Mouse (Mus musculus) heart, postnatal 0 days (tissue): ENCODE measurements around the gene Pakap. TPM values are rescaled to one million over a fixed set of nuclear protein-coding genes. Genes with fewer than 3 reads are reported as not detected.

Source experiments
- ATAC-seq: fragments of 200-750 bp; cut with Nextera tagmentation; 2 replicates; pipeline ENCODE4 v1.8.0; 2017; ENCODE audit warnings: low read depth, moderate number of reproducible peaks, moderate library complexity; ENCODE audit not compliant: insufficient read depth
- DNase-seq: peaks from one replicate; pipeline ENCODE4 v3.0.0-alpha.2; 2016; ENCODE audit warnings: low spot score
- H3K27ac ChIP-seq: fragments of 300-500 bp; sonication (generic); 2 replicates; pipeline ENCODE4 v1.5.1; 2014; ENCODE audit warnings: low read depth, mild to moderate bottlenecking
- H3K27me3 ChIP-seq: fragments of 300-500 bp; sonication (generic); 2 replicates; pipeline ENCODE4 v1.6.1; 2014; ENCODE audit warnings: low read length, mixed read lengths; ENCODE audit not compliant: control insufficient read depth, insufficient read depth
- H3K36me3 ChIP-seq: fragments of 300-500 bp; sonication (generic); replicated peaks from 2 replicates; pipeline ENCODE4 v1.6.1; 2014; ENCODE audit warnings: low read length, mixed read lengths; ENCODE audit not compliant: control insufficient read depth, insufficient read depth
- H3K4me1 ChIP-seq: fragments of 300-500 bp; sonication (generic); 2 replicates; pipeline ENCODE4 v1.6.1; 2014; ENCODE audit warnings: antibody characterized with exemption; ENCODE audit not compliant: control insufficient read depth, insufficient read depth
- H3K4me2 ChIP-seq: fragments of 300-500 bp; sonication (generic); 2 replicates; pipeline ENCODE4 v1.6.1; 2014; ENCODE audit warnings: low read depth, mild to moderate bottlenecking, low read length, moderate library complexity
- H3K4me3 ChIP-seq: fragments of 300-500 bp; sonication (generic); 2 replicates; pipeline ENCODE4 v1.5.1; 2014; ENCODE audit warnings: low read depth, low read length
- H3K9ac ChIP-seq: fragments of 300-500 bp; sonication (generic); replicated peaks from 2 replicates; pipeline ENCODE4 v1.6.1; 2014; ENCODE audit warnings: low read depth, low read length, mixed read lengths
- H3K9me3 ChIP-seq: fragments of 300-500 bp; sonication (generic); replicated peaks from 2 replicates; pipeline ENCODE4 v1.6.1; 2016; ENCODE audit warnings: low read length; ENCODE audit not compliant: control insufficient read depth
- CTCF ChIP-seq: IDR thresholded peaks from 2 replicates; pipeline ENCODE4 v1.5.1; 2016; ENCODE audit warnings: antibody characterized with exemption, control low read depth, low read depth
- EP300 ChIP-seq: IDR thresholded peaks from 2 replicates; pipeline ENCODE4 v1.6.1; 2016; ENCODE audit warnings: antibody characterized with exemption, low read depth
- WGBS: fragments of 180-500 bp; shearing (Covaris S2); extraction: QIAGEN DNeasy Blood & Tissue Kit; methylation state at CpG from one replicate; pipeline ENCODE4 v1.1.7; 2014; 5-methylcytosine and 5-hydroxymethylcytosine counted together
- polyA plus RNA-seq: library from polyadenylated mRNA; unstranded; fragments of >200 nt; fragmentation: Nextera tagmentation; extraction: Ambion mirVana; gene quantifications from 2 replicates; pipeline ENCODE4 v1.2.1, GENCODE M21; 2015
- total RNA-seq: library from RNA; depleted of rRNA; stranded (reverse); fragments of >200 nt; gene quantifications from 2 replicates; pipeline ENCODE4 v1.2.3, GENCODE M21; 2014; ENCODE audit warnings: low replicate concordance

Gene Pakap
- total and polyA plus RNA-seq, 2 experiments from 2014 or later = 21.1 to 43.7 TPM

- H3K9ac ChIP-seq = no peak overlapping the region
- ATAC-seq (peak; percentile 59), DNase-seq (no peak)
- H3K27ac ChIP-seq = peak overlapping the region; percentile 56
- H3K4me2 ChIP-seq = no peak overlapping the region
- H3K4me1 ChIP-seq = no peaks in the 10 kb centered on the region
- TF ChIP-seq CTCF = no peak
- no peaks in the 10 kb centered on the region for H3K9me3 ChIP-seq
- no peak overlapping the region for H3K4me3 ChIP-seq
- no peaks in the 10 kb centered on the region for H3K27me3 ChIP-seq
- WGBS = 65% methylated on average over 5 of the region's 5 CpGs
- H3K36me3 ChIP-seq = peaks cover 35% of the 10 kb centered on the region
Measured at GRCm38 (mm10) chr4:57694356-57695136, 126.6 kb downstream of the Pakap start.

GRCm38 (mm10) chr4:57696955-57697354 is 129.0 kb downstream of the Pakap start:
- Histone ChIP-seq H3K9ac (no peak overlapping the region), H3K4me3 (no peak overlapping the region), H3K27me3 (no peaks in the 10 kb centered on the region), H3K36me3 (peaks cover 11% of the 10 kb centered on the region), H3K4me1 (no peaks in the 10 kb centered on the region), H3K27ac (no peak overlapping the region), H3K9me3 (no peaks in the 10 kb centered on the region), H3K4me2 (no peak overlapping the region)
- TF ChIP-seq CTCF (no peak), EP300 (no peak)
- DNase-seq (no peak), ATAC-seq (no peak)
- WGBS = 96% methylated on average over 11 of the region's 11 CpGs

- H3K9ac ChIP-seq = no peak overlapping the region
- H3K4me1 ChIP-seq = no peaks in the 10 kb centered on the region
- H3K27me3 ChIP-seq = no peaks in the 10 kb centered on the region
- no peak for DNase-seq
- H3K9me3 ChIP-seq = no peaks in the 10 kb centered on the region
- H3K36me3 ChIP-seq = peaks cover 8% of the 10 kb centered on the region
- no peak for ATAC-seq
- no peak overlapping the region for H3K4me3 ChIP-seq
- no peak overlapping the region for H3K27ac ChIP-seq
- no peak overlapping the region for H3K4me2 ChIP-seq
- TF ChIP-seq CTCF (no peak), EP300 (no peak)
- 83% methylated on average over 12 of the region's 12 CpGs for WGBS
Measured at GRCm38 (mm10) chr4:57697918-57698611, 130.1 kb downstream of the Pakap start.

GRCm38 (mm10) chr4:57701576-57701975 is 133.6 kb downstream of the Pakap start:
- DNase-seq = no peak
- Histone ChIP-seq H3K27ac (no peak overlapping the region), H3K4me3 (no peak overlapping the region), H3K36me3 (no peaks in the 10 kb centered on the region), H3K27me3 (no peaks in the 10 kb centered on the region), H3K4me1 (no peaks in the 10 kb centered on the region), H3K9me3 (no peaks in the 10 kb centered on the region), H3K9ac (no peak overlapping the region), H3K4me2 (no peak overlapping the region)
- WGBS = 66% methylated on average over 5 of the region's 5 CpGs
- ATAC-seq = no peak
- TF ChIP-seq CTCF (no peak), EP300 (no peak)

DNA sequence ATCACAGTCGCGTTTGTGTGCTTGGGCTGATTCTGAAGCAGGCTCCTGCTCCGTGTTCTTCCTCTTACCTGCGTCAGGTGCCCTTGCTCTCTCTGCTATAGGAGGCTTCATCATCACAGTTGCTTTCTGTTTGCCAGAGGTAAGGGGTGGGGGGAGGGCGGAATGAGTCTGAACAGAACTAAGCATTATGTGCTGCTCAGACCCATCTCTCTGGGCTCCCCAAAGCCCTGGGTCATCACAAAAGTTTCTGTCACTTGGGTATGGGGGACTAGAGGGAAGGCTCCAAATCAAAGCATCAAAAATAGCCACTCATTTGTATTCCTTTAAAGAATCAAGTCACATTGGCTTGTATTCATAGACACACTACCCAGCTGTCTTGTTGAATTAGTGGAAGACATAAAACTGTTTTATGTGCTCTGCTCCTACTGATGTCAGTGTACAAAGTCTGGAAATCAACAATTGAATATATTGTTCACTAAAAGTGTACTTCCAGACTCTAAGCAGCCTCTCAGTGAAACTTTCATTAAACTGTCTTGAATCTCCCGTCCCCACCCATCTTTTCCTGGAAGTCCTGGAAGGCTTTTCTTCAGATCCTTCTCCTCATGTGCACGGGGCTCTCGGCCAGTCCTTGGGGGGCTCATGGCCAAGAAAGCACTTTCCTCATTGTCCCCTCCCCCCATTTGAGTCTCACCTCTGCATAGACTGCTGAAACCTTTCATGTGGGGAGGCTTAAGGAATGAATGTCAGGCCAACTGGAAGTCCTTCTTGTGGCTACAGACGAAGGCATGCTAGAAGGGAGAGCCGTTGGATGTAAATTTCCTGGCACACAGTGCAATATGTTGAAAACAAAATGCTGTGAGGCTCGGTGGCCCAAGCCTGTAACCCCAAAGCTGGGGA is 135.8 kb downstream of the Pakap start:
- H3K27me3 ChIP-seq = no peaks in the 10 kb centered on the region
- no peaks in the 10 kb centered on the region for H3K36me3 ChIP-seq
- H3K27ac ChIP-seq = no peak overlapping the region
- 74% methylated on average over 11 of the region's 11 CpGs for WGBS
- ATAC-seq (no peak), DNase-seq (no peak)
- H3K9me3 ChIP-seq = no peaks in the 10 kb centered on the region
- no peak overlapping the region for H3K4me2 ChIP-seq
- H3K4me3 ChIP-seq = no peak overlapping the region
- TF ChIP-seq EP300 (no peak), CTCF (no peak)
- no peak overlapping the region for H3K9ac ChIP-seq
- no peaks in the 10 kb centered on the region for H3K4me1 ChIP-seq
